Mouse (Mus musculus) kidney, postnatal 10 days (tissue): ENCODE measurements at regions not wholly inside any gene's neighbourhood (a gene's known extent, or its start where the extent isn't known, plus 50 kb on each side); places are given as distances from the start of the nearest gene placed in this dataset.

Experiments used
- DNase-seq: peaks from one replicate; pipeline ENCODE4 v3.0.0; 2021; ENCODE audit warnings: mixed read lengths

DNA sequence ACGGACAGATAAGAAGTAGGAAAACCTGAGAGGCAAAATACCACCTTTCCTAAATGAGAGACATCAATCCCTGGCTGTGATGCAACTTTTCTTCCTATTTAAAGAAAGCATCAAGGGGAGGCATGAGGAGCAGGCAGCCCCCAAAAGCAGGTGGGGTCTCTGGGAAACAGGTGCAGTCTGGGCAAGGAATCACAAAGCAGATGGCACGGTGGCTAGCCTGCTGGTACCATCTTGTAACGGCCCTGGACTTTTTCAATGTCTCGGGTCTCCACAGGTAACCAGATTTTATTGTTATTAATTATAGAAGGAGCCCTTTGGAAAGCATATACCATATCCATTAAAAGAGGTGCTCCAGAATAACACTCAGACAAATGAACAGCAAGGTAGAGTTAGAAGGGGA, 219.6 kb downstream of the Galc start:
- no peak for DNase-seq

GRCm38 (mm10) chr12:98023655-98024054, 235.6 kb downstream of the Galc start:
- DNase-seq, result no peak

GRCm38 (mm10) chr12:98014607-98015278, 244.5 kb downstream of the Galc start:
- no peak for DNase-seq

DNA sequence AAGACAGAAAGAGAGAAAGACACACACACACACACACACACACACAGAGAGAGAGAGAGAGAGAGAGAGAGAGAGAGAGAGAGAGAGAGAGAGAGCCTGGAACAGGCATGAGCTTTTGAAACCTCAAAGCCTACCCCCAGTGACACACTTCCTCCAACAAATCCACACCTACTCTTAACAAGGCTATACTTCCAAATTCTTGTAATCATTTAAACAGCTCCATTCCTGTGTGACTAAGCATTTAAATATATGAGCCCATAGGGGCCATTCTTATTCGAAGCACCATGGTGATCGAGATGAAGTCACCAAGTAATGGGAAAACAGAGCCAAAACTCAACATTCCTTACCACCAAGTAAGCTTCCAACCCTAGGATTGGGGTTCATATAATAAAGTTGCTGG, 250.1 kb downstream of the Galc start:
- DNase-seq, result no peak

- DNase-seq, result no peak
Observed at GRCm38 (mm10) chr12:98005671-98006469, 253.4 kb downstream of the Galc start.

GRCm38 (mm10) chr12:98002217-98002616, 257.0 kb downstream of the Galc start:
- no peak for DNase-seq

GRCm38 (mm10) chr12:97994884-97995283, 264.4 kb downstream of the Galc start:
- no peak for DNase-seq

- DNase-seq, result no peak
Observed at GRCm38 (mm10) chr12:97993937-97994336, 265.3 kb downstream of the Galc start.

DNA sequence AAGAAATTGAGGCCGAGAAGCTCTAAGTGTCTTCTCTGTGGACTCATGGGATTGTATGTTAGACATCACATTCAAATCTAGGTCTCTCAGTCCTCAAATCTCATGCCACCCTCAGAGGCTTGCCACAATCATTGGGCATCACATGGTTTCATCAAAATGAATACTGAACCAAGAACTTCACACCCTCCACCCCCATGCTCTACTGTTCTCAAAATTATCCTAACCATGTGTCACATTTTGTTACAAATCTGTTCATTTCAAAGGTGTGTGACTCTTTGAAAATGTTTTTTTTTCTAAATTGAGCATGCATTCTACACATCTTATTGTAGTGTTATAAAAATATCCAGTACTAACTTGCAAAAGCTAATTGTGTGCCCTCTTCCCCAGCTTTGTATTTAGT, 275.9 kb downstream of the Galc start:
- no peak for DNase-seq

- no peak for DNase-seq
Observed at GRCm38 (mm10) chr12:97978668-97979067, 280.6 kb downstream of the Galc start.

- DNase-seq, result no peak
Observed at GRCm38 (mm10) chr12:97978178-97978651, 281.0 kb downstream of the Galc start.

DNA sequence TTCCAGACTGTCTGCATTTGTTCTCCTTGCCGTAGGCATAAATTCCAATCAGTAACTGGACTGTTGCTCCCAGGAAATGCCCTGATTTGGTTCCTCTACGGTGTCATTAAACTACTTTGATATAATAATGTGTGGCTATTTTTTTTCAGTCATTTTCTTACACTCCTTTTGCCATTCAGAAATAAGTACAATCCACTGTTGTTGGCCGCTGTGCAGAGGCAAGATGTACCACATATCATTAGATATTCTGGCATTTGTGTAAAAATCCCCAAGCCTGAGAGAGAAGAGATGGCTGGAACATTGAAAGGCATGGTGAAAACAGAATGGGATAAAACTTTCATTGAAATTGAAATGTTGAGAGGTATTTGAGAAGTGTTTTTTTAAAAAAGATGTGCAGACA, 281.6 kb downstream of the Galc start:
- DNase-seq, result no peak

GRCm38 (mm10) chr12:97973909-97974510, 285.2 kb downstream of the Galc start:
- peak; percentile 38 for DNase-seq

- DNase-seq, result no peak
Observed at GRCm38 (mm10) chr12:97957201-97957600, 302.1 kb downstream of the Galc start.

- DNase-seq, result no peak
Observed at GRCm38 (mm10) chr12:97953336-97953735, 305.9 kb downstream of the Galc start.

GRCm38 (mm10) chr12:97952204-97952603, 307.1 kb downstream of the Galc start:
- no peak for DNase-seq

GRCm38 (mm10) chr12:97950072-97950471, 309.2 kb downstream of the Galc start:
- no peak for DNase-seq

DNA sequence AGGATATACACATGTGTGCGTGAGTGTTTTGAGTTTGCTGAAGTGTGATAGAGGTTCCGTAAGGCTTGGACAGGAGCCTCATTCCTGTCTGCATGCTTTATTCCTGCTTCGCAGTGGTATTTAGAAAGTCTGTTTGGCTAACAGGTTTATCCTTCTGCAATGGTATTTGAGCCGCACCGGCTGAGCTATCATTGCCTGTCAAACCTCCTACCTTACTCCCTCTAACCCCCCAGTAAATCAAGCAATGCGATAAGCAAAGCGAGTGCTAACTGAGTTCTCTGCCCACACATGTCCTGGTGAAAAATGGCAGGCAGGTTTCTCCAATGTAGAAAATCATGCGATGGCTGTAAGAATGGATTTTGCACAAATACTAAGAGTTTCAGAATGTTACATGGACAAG, 311.8 kb downstream of the Galc start:
- no peak for DNase-seq

DNA sequence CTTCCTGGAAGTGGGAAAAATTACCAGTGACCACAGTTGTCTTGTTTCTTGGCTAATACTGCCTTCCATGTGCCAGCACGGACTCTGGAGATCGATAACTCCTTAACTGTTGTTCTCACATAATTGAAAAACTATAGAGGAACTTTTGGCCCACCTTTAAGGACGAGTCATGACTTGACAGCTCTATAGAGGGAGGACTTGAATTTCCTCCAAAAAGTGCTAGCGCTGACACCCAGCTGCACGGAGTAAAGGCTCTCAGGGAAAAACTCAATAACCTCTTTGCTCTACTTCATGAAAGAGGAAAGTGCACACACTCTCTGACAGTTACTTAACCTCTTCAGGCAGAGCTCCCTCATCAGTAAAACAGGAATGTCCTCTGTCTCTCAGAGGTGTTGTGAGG, 320.9 kb downstream of the Galc start:
- DNase-seq, result no peak

- no peak for DNase-seq
Observed at GRCm38 (mm10) chr12:97929877-97930276, 329.4 kb downstream of the Galc start.

GRCm38 (mm10) chr12:97927036-97927435, 332.2 kb downstream of the Galc start:
- no peak for DNase-seq

DNA sequence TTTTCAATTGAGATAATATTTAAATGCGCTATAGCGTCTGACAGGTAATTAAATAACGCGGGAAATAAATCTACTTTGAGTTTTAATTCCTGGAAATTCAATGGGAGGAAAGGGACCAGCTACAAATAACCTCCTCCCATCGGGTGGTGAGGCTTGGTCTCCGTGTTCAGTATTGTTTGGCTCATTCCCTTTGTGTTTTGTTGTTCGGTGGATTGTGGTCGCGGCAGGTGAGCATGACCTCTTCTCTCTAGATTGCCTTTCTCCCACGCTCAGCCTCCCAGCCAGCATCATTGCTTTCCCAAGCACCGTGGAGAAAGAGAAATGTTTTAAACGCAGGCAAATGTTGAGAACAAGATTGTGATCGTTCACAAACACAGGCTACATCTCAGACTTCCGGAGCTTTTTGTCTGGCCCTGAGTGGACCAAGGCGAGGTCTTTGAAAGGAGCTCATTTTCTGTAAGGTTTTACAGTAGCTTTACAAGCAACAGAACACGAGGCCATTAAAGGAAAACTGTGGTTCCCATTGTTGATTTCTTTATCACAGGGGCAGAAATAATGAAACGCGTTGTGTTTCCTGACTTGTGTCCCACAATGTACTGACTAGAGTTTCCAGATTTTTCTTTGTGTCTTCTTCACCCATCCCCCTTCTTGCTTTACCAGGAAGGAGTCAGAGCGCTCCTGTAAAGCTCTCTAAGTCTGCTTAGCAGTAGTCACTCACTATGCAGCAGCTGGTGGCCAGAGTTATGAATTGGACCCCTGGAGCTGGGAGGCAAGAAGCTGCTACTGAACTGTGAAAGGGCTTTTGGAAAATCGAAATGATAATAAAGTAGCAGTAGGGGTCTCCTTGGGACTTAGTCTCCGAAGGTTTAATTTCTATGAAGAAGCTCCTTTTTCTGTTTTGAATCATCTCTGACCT, 337.7 kb downstream of the Galc start:
- no peak for DNase-seq

DNA sequence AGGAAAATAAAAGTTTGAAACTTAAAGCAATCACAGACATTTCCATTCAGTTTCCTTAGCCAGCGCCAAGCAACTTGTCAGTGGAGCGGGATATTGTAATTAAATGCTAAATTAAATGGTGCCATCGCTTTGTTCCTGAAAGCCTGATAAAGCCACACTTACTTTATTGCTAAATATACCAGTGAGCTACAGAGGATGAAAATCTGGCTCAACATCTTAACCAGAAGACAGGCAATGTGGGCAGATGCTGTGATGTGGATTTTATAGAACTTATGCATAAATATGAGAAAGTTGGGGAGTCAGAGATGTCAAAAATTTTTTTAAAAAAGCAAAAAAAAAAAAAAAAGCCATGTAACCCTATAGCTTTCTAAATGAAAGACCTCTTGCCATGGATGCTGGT, 340.8 kb downstream of the Galc start:
- DNase-seq, result no peak
